Mouse (Mus musculus): Measurements from ENCODE around the gene Ly6g. TPM values are rescaled to one million over a fixed set of nuclear protein-coding genes. Genes with fewer than 3 reads are reported as not detected.

Gene Ly6g
- total RNA-seq, 2 experiments from 2014 or later: not detected

Other genes with a start within 250 kb of the Ly6g start
- not detected for gene Ly6i, start 171.8 kb upstream of the Ly6g start, total RNA-seq (2021)
- gene Ly6a, start 157.2 kb upstream of the Ly6g start, total RNA-seq (2021): 10 to 100 TPM; 26.8 to 29.8 TPM
- 10 to 100 TPM; 66.7 to 78.3 TPM for gene Ly6c1, start 106.4 kb upstream of the Ly6g start, total RNA-seq (2021)
- gene Ly6c2, start 43.3 kb upstream of the Ly6g start, total RNA-seq (2021): 1 to 10 TPM; 2.4 to 5.6 TPM
- gene BC025446, start 61.1 kb downstream of the Ly6g start, total RNA-seq (2021): not detected
- gene Ly6f, start 113.2 kb downstream of the Ly6g start, total RNA-seq (2021): not detected